Mouse (Mus musculus) left cerebral cortex, adult 18-20 months (tissue): ENCODE measurements at regions not wholly inside any gene's neighbourhood (a gene's known extent, or its start where the extent isn't known, plus 50 kb on each side); places are given as distances from the start of the nearest gene placed in this dataset.

Experiments
- DNase-seq, 2 experiments: peaks; one replicate each; pipeline ENCODE4 v3.0.0; 2021 to 2022; ENCODE audit warnings: low spot score in 2 of 2, mixed read lengths in 1 of 2

DNA sequence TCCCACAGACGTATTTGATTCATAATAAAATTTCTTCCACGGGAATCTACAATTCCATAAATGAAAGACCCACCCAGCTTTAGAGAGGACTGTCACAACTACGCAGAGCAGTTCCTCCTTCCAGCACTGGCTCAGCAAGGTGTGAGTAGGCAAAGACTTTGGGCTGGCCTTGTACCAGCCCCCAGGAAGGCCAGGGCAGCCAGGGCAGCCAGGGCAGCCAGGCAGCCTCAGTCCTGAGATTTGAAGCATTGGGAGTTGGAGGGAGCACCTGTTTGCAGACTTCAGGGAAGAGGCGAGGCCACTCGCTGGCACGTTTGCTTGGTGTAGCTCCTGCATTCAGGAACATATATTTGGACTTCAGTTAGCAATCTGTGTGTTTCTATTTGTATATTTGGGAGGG, 70.0 kb upstream of the Spaca7 start:
- DNase-seq: no peak

DNA sequence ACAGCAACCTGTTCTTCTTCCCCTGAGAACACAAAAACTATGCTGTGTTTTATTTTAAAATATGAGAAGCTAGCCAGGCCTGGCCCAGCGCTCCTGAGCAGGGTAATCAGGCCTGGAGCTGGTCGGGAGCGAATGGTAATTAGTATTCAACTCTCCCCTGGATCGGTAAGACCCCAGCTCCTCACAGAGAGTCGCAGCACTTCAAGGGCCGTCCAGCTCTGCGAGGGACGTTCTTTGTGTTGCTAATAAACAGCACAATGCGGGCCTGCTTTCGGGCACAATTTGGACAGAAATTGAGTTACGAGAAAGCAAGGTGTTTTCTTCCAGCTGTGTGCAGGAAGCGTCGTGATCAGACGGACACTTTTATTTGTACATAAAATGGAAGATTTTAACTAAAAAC, 69.5 kb upstream of the Spaca7 start:
- DNase-seq: no peak

DNA sequence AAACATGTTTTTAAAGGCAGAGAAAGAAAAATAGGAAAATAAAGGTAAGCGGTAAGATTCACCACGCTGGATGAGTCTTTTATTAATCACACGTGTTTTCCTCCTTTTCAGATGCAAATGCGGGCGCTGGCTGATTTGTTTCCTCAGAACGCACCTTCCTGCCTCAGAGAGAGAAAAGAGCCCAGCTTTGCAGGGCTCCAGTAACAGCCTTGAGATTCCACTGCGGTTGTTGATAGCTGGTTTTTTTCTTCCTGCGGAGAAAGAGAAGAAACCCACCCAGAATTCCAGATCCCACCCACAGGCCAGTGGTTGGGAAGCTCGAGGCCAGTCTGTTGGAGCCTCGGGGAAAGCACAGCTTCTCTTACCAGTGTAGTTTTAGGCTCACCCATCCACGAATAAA, 68.6 kb upstream of the Spaca7 start:
- DNase-seq: no peak

DNA sequence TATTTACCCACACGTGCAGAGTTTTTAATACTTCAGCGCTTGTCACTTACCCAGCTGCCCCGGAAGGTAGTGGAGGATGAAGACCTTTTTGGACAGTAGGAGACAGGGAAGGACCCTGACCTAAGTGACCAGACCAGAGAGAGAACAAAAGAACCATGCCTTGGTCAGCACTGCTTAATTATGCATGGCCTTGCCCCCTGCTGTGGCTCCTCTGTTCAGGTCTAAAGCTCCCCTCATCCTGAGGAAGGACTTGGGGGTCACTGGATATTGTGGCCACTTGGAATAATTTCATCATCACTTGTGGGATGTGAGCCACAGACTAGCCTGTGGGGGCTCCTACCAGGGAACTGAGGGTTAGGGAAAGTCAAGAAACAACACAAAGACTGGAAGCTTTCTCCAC, 68.1 kb upstream of the Spaca7 start:
- no peak for DNase-seq

DNA sequence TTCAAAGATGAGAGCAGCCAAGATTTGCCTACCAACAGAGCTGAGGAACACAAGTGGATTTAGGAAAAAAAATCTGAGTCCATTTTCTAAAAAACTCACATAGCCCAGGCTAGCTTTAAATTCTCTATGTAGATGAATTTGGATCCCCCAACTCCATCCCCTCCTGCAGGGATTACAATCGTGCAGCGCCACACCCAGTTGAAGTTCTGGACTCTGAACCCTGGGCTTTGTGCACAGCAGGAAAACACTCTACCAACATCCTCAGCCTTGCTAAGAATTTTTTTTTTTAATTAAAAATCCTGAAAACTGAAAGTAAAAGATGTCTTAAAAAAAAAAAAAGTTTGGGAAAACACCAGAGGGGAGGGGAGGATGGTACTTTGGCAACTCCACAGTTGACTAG, 62.6 kb upstream of the Spaca7 start:
- DNase-seq: no peak

DNA sequence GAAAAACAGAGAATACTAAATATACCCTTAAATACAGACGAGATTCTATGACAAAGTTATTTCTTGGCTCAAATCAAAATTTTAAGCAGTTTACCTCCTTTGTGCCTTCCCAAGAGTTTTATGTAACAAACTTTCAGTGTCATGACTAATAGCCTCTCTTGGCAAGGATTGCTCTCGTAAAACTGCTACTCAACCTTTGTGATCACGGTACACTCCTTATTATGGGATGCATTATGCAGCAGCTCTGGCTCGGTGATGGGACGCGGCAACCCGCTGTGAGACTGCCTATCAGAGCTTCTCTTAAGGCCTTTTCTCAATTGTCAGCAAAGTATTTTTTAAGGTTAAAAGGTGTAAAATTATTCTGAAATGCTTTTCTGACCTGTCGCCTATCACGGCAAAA, 59.8 kb upstream of the Spaca7 start:
- DNase-seq: no peak

DNA sequence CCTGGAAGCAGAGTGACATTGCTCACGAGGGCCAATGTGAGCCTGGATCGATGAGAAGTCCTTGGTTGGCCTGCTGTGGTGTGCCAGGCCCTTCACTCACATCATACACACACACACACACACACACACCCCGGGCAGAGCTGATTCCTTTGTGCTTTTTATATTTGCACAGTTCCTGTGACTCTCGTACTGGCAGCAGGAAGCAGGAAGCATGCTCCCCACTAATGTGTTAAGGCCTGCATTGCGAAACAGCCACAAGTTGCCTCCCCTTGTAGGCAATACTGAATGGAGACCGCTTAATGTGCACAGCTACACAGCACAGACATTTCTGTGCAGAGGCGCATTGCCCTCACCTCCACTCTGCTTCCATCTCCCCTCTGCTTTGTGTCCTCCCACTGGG, 58.7 kb upstream of the Spaca7 start:
- DNase-seq: no peak

DNA sequence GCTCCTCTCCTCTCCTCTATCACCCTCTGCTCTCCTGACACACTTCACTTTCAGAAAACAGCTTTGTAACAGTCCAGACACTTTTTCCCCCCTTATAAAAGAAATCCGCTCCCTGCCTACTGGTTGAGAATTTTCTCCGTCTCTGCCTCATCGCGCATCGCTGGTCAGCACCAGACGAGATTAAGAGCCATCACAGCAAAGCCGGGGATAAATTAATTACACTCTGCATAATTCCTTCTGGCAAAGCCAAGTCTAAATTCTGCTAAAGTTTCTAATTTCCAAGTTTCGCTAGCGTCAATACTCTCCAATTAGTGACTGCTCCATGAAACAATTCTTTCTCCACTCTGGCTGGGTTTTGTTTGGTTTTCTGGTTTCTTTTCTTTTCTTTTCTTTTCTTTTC, 51.2 kb upstream of the Spaca7 start:
- DNase-seq: no peak
